Mouse (Mus musculus) limb, embryonic 11.5 days (tissue): Measurements from ENCODE around the gene Fam107b. TPM values are rescaled to one million over a fixed set of nuclear protein-coding genes. Genes with fewer than 3 reads are reported as not detected.

ENCODE experiments used
- ATAC-seq: fragments of 200-750 bp; cut with Nextera tagmentation; 2 replicates; pipeline ENCODE4 v1.8.0; 2017; ENCODE audit warnings: low read depth; ENCODE audit not compliant: insufficient number of reproducible peaks, low FRiP score, low TSS enrichment
- DNase-seq: peaks from one replicate; pipeline ENCODE4 v3.0.0-alpha.2; 2015; ENCODE audit warnings: low spot score
- H3K27ac ChIP-seq: fragments of 300-500 bp; sonication (generic); replicated peaks from 2 replicates; pipeline ENCODE4 v1.5.1; 2014; ENCODE audit warnings: low read depth, mild to moderate bottlenecking, low read length
- H3K27me3 ChIP-seq: fragments of 300-500 bp; sonication (generic); 2 replicates; pipeline ENCODE4 v1.6.1; 2014; ENCODE audit warnings: mild to moderate bottlenecking, low read length, mixed read lengths; ENCODE audit not compliant: control insufficient read depth, insufficient read depth
- H3K36me3 ChIP-seq: fragments of 300-500 bp; sonication (generic); 2 replicates; pipeline ENCODE4 v1.6.1; 2014; ENCODE audit warnings: mild to moderate bottlenecking, low read length, moderate library complexity, mixed read lengths; ENCODE audit not compliant: control insufficient read depth, insufficient read depth
- H3K4me1 ChIP-seq: fragments of 300-500 bp; sonication (generic); 2 replicates; pipeline ENCODE4 v1.6.1; 2014; ENCODE audit warnings: low read length, mixed read lengths; ENCODE audit not compliant: control insufficient read depth, insufficient read depth
- H3K4me2 ChIP-seq: fragments of 300-500 bp; sonication (generic); 2 replicates; pipeline ENCODE4 v1.6.1; 2014; ENCODE audit warnings: low read depth, mild to moderate bottlenecking, moderate library complexity; ENCODE audit not compliant: severe bottlenecking
- H3K4me3 ChIP-seq: fragments of 300-500 bp; sonication (generic); 2 replicates; pipeline ENCODE4 v1.5.1; 2014; ENCODE audit warnings: low read depth, low read length
- H3K9ac ChIP-seq: fragments of 300-500 bp; sonication (generic); 2 replicates; pipeline ENCODE4 v1.6.1; 2014; ENCODE audit warnings: mild to moderate bottlenecking, low read length
- H3K9me3 ChIP-seq: fragments of 300-500 bp; sonication (generic); 2 replicates; pipeline ENCODE4 v1.6.1; 2016; ENCODE audit warnings: low read length; ENCODE audit not compliant: control insufficient read depth
- WGBS: fragments of 180-500 bp; shearing (Covaris S2); extraction: QIAGEN DNeasy Blood & Tissue Kit; methylation state at CpG from one replicate; pipeline ENCODE4 v1.1.7; 2014; 5-methylcytosine and 5-hydroxymethylcytosine counted together
- polyA plus RNA-seq: library from polyadenylated mRNA; unstranded; fragments of >200 nt; fragmentation: Nextera tagmentation; extraction: Ambion mirVana; gene quantifications from 2 replicates; pipeline ENCODE4 v1.2.1, GENCODE M21; 2014

Gene Fam107b
- polyA plus RNA-seq, 1 experiment from 2014 or later, result 61.9 TPM

DNA sequence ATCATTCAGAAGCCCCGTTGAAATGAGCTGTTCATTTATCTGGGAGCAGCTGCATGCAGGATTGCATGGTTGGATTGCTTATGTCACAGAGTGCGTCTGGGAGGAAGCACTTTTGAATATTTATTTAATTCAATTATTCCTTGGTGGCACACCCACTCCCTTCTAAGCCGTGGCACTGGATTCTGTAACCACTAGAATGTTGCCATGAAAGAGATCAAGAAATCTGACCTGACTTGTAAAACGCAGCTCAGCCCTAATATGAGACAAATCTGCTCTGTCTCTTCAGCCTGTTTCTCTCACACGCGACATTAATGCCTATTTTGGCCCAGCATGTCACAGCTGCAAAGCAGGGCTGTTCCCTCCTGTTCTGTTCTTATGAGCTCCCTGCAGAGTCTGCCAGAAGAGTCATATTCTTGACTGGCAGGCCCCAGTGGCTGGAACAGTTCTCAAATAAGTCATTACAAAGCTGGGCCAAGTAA is 113.5 kb downstream of the Fam107b start:
- Histone ChIP-seq H3K9ac (no peak overlapping the region), H3K4me3 (no peak overlapping the region), H3K4me1 (peaks cover 8% of the 10 kb centered on the region), H3K4me2 (no peak overlapping the region), H3K27me3 (no peaks in the 10 kb centered on the region), H3K27ac (no peak overlapping the region), H3K36me3 (no peaks in the 10 kb centered on the region), H3K9me3 (no peaks in the 10 kb centered on the region)
- 50% methylated on average over 6 of the region's 6 CpGs for WGBS
- DNase-seq (peak; percentile 25), ATAC-seq (no peak)

DNA sequence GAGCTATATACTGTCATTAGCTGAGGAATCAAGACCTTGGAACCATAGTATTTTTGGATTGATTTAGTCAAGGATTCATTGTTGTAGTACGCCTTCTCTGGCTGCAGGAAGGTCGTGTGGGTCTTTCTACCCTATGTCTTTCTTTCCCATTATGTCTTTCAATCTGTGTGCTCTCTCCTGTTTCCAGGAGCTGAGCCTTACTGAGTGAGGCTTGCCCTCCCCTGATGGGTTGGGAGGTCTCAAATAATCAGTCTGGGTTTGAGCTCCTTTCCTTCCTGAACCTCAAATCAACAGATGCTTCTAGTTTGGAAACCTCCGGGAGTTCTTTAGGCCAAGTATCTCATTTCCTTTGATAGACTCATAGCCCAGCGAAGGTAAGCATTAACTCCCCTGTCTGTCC is 119.9 kb downstream of the Fam107b start:
- Histone ChIP-seq H3K4me1 (no peaks in the 10 kb centered on the region), H3K9ac (no peak overlapping the region), H3K9me3 (no peaks in the 10 kb centered on the region), H3K27ac (no peak overlapping the region), H3K4me2 (no peak overlapping the region), H3K4me3 (no peak overlapping the region), H3K27me3 (no peaks in the 10 kb centered on the region), H3K36me3 (no peaks in the 10 kb centered on the region)
- ATAC-seq (no peak), DNase-seq (no peak)
- WGBS, result 61% methylated on average over 4 of the region's 4 CpGs

DNA sequence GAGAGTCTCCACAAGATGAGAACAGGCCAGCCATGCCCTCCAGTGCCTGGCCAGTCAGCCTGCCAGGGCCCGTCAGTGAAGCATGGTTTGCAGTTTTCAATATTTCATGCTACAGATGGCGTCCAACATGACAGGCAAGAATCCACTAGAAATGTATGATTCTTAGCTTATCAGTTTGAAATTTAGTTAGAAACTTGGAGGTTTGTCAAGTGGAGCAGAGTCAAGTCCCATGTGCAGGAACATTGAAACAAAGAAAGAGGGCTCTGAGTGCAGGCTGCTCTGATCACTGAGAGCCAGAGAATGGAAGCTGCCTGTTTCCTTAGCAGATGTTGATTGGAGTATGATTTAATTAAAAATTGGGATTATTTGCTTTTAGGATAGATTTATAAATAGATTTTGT is 122.5 kb downstream of the Fam107b start:
- DNase-seq (no peak), ATAC-seq (no peak)
- WGBS, result 86% methylated on average over 2 of the region's 2 CpGs
- Histone ChIP-seq H3K27me3 (no peaks in the 10 kb centered on the region), H3K9ac (no peak overlapping the region), H3K27ac (no peak overlapping the region), H3K4me3 (no peak overlapping the region), H3K9me3 (no peaks in the 10 kb centered on the region), H3K4me2 (no peak overlapping the region), H3K36me3 (no peaks in the 10 kb centered on the region), H3K4me1 (no peaks in the 10 kb centered on the region)

DNA sequence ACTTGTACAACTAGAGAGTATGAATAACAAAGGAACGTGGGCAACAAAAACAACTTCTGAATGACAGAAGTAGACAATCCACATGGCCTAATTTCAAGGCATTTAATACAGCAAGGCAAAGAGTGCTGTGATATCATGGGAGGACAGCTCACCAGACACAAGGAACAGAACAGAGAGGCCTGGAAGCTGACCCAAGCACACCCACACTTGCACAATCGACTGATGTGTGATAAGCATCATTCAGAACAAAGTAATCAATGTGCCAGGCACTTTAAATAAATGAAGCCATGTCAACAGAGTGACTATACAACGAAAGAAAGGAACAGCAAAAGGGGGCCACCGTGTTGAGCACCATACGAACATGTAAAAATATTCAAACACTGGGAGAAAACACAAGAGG is 125.6 kb downstream of the Fam107b start:
- no peak for DNase-seq
- WGBS, result 89% methylated on average over 5 of the region's 5 CpGs

DNA sequence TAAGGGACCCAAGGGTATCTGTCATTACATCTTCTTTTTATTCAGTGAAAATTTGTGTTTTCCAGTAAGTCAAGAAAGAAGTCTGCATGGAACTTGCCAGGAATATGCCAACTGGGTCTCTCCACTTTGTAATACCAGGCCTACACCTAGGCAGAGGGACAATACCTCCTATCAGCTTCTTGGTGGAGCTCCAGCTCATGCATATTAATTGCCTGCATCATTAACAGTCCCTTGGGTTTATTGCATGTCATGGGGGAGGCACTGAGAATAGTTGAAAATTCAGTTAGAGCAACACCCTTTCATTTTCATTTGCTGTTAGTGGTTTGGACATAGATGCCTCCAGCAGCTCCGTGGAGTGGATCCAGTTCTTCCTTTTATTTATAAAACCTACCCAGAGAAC is 130.1 kb downstream of the Fam107b start:
- no peaks in the 10 kb centered on the region for H3K27me3 ChIP-seq
- no peak overlapping the region for H3K27ac ChIP-seq
- no peak overlapping the region for H3K9ac ChIP-seq
- no peak for DNase-seq
- no peak overlapping the region for H3K4me3 ChIP-seq
- no peaks in the 10 kb centered on the region for H3K4me1 ChIP-seq
- H3K9me3 ChIP-seq, result no peaks in the 10 kb centered on the region
- no peak overlapping the region for H3K4me2 ChIP-seq
- no peak for ATAC-seq
- 83% methylated on average over 1 of the region's 1 CpGs for WGBS
- H3K36me3 ChIP-seq, result no peaks in the 10 kb centered on the region

More for the DNA sequence above, 125.6 kb downstream of the Fam107b start:
- no peak overlapping the region for H3K9ac ChIP-seq
- no peak overlapping the region for H3K4me2 ChIP-seq
- H3K36me3 ChIP-seq, result no peaks in the 10 kb centered on the region
- H3K4me3 ChIP-seq, result no peak overlapping the region
- H3K4me1 ChIP-seq, result no peaks in the 10 kb centered on the region
- ATAC-seq, result no peak
- no peak overlapping the region for H3K27ac ChIP-seq
- no peaks in the 10 kb centered on the region for H3K9me3 ChIP-seq
- no peaks in the 10 kb centered on the region for H3K27me3 ChIP-seq

DNA sequence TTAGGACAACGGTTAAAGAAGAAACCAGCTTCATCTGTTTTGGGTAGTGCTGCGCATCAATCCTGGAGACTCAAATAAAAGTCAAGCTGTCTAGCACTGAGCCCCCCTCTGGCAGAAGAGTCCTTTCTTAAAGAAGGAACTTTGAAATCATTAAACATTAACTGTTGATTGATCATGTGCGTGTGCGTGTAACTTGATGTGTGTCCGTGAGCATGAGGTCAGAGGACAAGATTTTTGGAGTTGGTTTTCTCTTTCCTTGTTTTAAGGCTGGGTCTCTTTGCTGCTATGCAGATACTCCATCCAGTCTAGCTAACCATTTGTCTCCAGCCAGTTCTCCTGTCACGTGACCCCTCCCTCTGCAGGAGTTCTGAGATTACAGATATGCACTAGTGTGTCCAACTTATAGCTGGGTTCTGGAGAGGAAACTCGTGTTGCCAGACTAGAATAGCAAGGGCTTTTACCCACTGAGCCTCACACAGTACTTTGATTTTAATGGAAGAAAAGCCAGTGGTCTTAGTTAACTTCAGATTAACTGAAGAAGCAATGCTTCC is 132.4 kb downstream of the Fam107b start:
- Histone ChIP-seq H3K4me3 (no peak overlapping the region), H3K9ac (no peak overlapping the region), H3K4me1 (no peaks in the 10 kb centered on the region), H3K4me2 (no peak overlapping the region), H3K27ac (no peak overlapping the region), H3K36me3 (no peaks in the 10 kb centered on the region), H3K9me3 (no peaks in the 10 kb centered on the region), H3K27me3 (no peaks in the 10 kb centered on the region)
- no peak for DNase-seq
- ATAC-seq, result no peak
- 84% methylated on average over 7 of the region's 7 CpGs for WGBS

DNA sequence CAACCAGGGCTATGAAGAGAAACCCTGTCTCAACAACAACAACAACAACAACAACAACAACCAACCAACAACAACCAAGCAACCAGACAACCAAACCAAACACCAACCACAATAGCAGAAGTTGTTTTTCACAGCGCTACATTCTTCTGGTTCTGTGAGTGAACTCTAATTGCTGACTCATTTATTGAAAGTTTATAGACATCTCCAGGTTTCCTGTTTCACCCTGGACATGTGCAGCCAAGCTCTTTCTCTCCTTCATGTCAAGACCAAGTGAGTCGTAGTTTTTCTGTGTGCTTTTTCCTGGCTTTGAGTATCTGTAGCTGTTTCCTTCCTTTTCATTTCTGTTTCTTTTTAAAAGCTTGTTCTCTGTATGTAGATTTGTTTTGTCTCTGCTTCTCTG is 133.5 kb downstream of the Fam107b start:
- 74% methylated on average over 2 of the region's 2 CpGs for WGBS
- Histone ChIP-seq H3K27me3 (no peaks in the 10 kb centered on the region), H3K9me3 (no peaks in the 10 kb centered on the region), H3K4me2 (no peak overlapping the region), H3K4me3 (no peak overlapping the region), H3K9ac (no peak overlapping the region), H3K36me3 (no peaks in the 10 kb centered on the region), H3K27ac (no peak overlapping the region), H3K4me1 (no peaks in the 10 kb centered on the region)
- ATAC-seq, result no peak
- DNase-seq, result no peak

DNA sequence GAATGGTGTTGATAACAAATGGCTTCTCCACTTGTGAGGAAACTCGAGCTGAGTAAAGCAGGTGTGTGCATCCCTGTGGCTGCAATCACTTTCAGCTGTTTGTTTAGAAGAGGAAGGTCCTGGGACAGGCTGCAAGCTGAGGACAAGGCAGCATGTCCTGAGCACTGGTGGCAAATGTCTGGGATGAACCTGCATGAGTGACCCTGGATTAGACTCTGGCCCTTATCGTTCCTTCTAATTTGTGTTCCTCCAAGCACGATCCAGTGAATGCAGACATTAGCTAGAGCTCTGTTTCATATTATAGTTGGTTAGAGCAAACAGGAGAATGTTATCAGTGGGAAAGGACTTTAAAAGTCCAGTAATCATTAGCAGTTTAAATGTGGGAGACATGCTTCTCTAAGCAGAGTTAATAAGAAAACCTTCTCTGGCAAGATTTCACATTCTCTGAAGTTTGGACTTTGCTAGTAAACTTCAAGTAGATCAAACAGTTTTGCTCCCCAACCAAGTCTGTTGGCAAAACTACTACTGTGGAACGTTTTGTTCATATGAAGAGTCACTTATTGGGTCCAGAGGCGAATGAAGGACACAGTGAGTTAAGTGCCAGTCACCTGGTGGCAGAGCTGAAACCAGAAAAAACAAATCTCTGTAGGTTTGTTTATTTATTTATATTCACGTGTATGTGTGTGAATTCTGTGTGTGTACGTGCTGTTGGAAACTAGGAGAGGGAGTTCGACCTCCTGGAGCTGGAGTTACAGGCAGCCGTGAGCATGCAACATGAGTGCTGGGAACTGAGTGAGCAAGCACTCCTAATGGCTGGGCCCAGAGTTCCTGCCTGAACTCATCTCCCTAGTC is 134.2 kb downstream of the Fam107b start:
- H3K27me3 ChIP-seq, result no peaks in the 10 kb centered on the region
- no peak overlapping the region for H3K4me3 ChIP-seq
- 61% methylated on average over 9 of the region's 9 CpGs for WGBS
- no peak overlapping the region for H3K9ac ChIP-seq
- no peaks in the 10 kb centered on the region for H3K4me1 ChIP-seq
- no peak overlapping the region for H3K27ac ChIP-seq
- ATAC-seq, result no peak
- H3K36me3 ChIP-seq, result no peaks in the 10 kb centered on the region
- no peak for DNase-seq
- no peak overlapping the region for H3K4me2 ChIP-seq
- no peaks in the 10 kb centered on the region for H3K9me3 ChIP-seq
